ENCODE assay signal across 13 mouse cellular contexts in the genomic region with DNA sequence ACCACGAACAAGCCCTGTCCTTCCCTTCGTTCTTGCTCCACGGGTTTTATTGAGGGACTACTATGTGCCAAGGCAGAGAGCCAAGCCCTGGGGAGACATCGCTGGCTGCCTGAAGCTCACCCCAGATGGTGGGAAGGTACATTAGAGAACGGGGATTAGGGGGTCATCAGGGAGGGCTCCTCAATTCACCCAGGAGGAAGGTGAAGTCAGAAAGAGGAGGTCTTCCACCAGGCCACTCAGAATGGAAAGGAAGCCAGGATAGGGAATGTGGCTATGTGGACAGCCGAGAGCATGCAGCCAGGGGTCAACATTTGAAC. TPM values are rescaled to one million over a fixed set of nuclear protein-coding genes. Genes with fewer than 3 reads are reported as not detected.
DNase-seq lines count a peak whose midpoint lies in the region; ATAC-seq and TF ChIP-seq lines count a peak whose summit lies in the region.
"Had no signal": no experiment of that assay in that cellular context is flagged by ENCODE, and none has a peak within 500 bp of the region (broad histone marks: within the 10 kb centered on the region; RNA-seq: fewer than 3 reads in every experiment).

No protein-coding gene starts in this region.

- H3K79me3 ChIP-seq in C2C12 (ENCODE audit: low read depth) = no peaks in the 10 kb centered on the region

- intact Hi-C loops in heart, postnatal 25 days (cut with DNase I) = no loop called here

- 0 out of 2 replicates have a peak overlapping the region, but pooled peaks have one; percentile 18 for H3K9ac ChIP-seq in kidney, postnatal 0 days (ENCODE audit: low read depth, low read length)
- no peak overlapping the region for H3K9ac ChIP-seq in intestine, embryonic 16.5 days (ENCODE audit: low read depth, low read length)
- H3K9ac ChIP-seq: midbrain, embryonic 15.5 days; neural tube, embryonic 13.5 days had no signal

- peak overlapping the region; percentile 77; the same call in 1 of the 2 replicates for H3K27ac ChIP-seq in heart, embryonic 10.5 days
- H3K27ac ChIP-seq in kidney, postnatal 0 days = peak overlapping the region; percentile 94
- peak overlapping the region; percentile 69 for H3K27ac ChIP-seq in intestine, embryonic 16.5 days (ENCODE audit: low read length)
- H3K27ac ChIP-seq: midbrain, embryonic 15.5 days; neural tube, embryonic 13.5 days had no signal

- H3K27me3 ChIP-seq in heart, embryonic 10.5 days (ENCODE audit: insufficient read depth, poor library complexity, severe bottlenecking) = peaks cover 5% of the 10 kb centered on the region; the same call in 1 of the 2 replicates
- H3K27me3 ChIP-seq in kidney, postnatal 0 days (ENCODE audit: insufficient read depth, low read length) = no peaks in the 10 kb centered on the region
- no peaks in the 10 kb centered on the region for H3K27me3 ChIP-seq in C2C12 (ENCODE audit: control insufficient read depth, insufficient read depth, insufficient read length)
- 0 out of 2 replicates have a peak, but pooled peaks cover 4% of the 10 kb centered on the region for H3K27me3 ChIP-seq in intestine, embryonic 16.5 days (replicated peaks; ENCODE audit: control insufficient read depth, insufficient read depth, low read length)
- H3K27me3 ChIP-seq: midbrain, embryonic 15.5 days; neural tube, embryonic 13.5 days had no signal

- H3ac ChIP-seq in C2C12 (ENCODE audit: control insufficient read depth, insufficient read length, low read depth) = peak overlapping the region; percentile 74

- no peaks in the 10 kb centered on the region for H3K36me3 ChIP-seq in heart, embryonic 10.5 days
- H3K36me3 ChIP-seq in kidney, postnatal 0 days (ENCODE audit: insufficient read depth, low read length) = peaks cover 7% of the 10 kb centered on the region; the same call in 1 of the 2 replicates
- H3K36me3 ChIP-seq in C2C12 (ENCODE audit: control insufficient read depth, insufficient read depth) = peaks cover 36% of the 10 kb centered on the region
- H3K36me3 ChIP-seq in intestine, embryonic 16.5 days (ENCODE audit: control insufficient read depth, insufficient read depth, low read length) = no peaks in the 10 kb centered on the region
- H3K36me3 ChIP-seq: midbrain, embryonic 15.5 days; neural tube, embryonic 13.5 days had no signal

- H3K79me2 ChIP-seq in C2C12 (ENCODE audit: control insufficient read depth, insufficient read depth) = peaks cover 5% of the 10 kb centered on the region

- no peak for ATAC-seq in kidney, postnatal 0 days (replicated peaks; ENCODE audit: low FRiP score, low read depth)
- no peak for ATAC-seq in intestine, embryonic 16.5 days
- ATAC-seq: midbrain, embryonic 15.5 days had no signal

- no peak overlapping the region; the same call in 1 of the 2 replicates for H3K4me2 ChIP-seq in kidney, postnatal 0 days (ENCODE audit: low read length)
- no peak overlapping the region for H3K4me2 ChIP-seq in intestine, embryonic 16.5 days (ENCODE audit: low read depth, low read length)
- H3K4me2 ChIP-seq: midbrain, embryonic 15.5 days; neural tube, embryonic 13.5 days had no signal

- no peak for TF ChIP-seq CTCF in kidney, postnatal 0 days (IDR thresholded peaks at IDR 0.05; ENCODE audit: low read depth)
- TF ChIP-seq CTCF in C2C12 (IDR thresholded peaks at IDR 0.05; ENCODE audit: control insufficient read depth, insufficient read depth, insufficient read length) = no peak

- no peak for DNase-seq in heart, embryonic 10.5 days (ENCODE audit: low spot score)
- DNase-seq in heart, postnatal 25 days (ENCODE audit: low spot score) = no peak
- DNase-seq in kidney, postnatal 0 days (ENCODE audit: low spot score) = no peak
- no peak for DNase-seq in kidney, postnatal 10 days
- no peak for DNase-seq in thymus, postnatal 25 days
- DNase-seq in layer of hippocampus, adult 9-11 months = no peak
- DNase-seq: cerebellum, postnatal 25 days had no signal

- no peaks in the 10 kb centered on the region for H3K9me3 ChIP-seq in heart, embryonic 10.5 days
- no peaks in the 10 kb centered on the region for H3K9me3 ChIP-seq in kidney, postnatal 0 days (replicated peaks; ENCODE audit: low read length)
- no peaks in the 10 kb centered on the region for H3K9me3 ChIP-seq in intestine, embryonic 16.5 days (ENCODE audit: control insufficient read depth, low read length)
- H3K9me3 ChIP-seq: midbrain, embryonic 15.5 days; neural tube, embryonic 13.5 days had no signal

- H3K4me1 ChIP-seq in heart, embryonic 10.5 days = peaks cover 70% of the 10 kb centered on the region
- H3K4me1 ChIP-seq in kidney, postnatal 0 days (replicated peaks; ENCODE audit: insufficient read depth, low read length) = peaks cover 24% of the 10 kb centered on the region
- peaks cover 18% of the 10 kb centered on the region for H3K4me1 ChIP-seq in intestine, embryonic 16.5 days (ENCODE audit: control insufficient read depth, insufficient read depth, low read length)

- H3K4me3 ChIP-seq in heart, embryonic 10.5 days = no peak overlapping the region
- no peak overlapping the region for H3K4me3 ChIP-seq in kidney, postnatal 0 days (replicated peaks; ENCODE audit: low read depth, low read length)
- H3K4me3 ChIP-seq in C2C12 (ENCODE audit: insufficient read depth, poor library complexity, severe bottlenecking) = no peak overlapping the region
- no peak overlapping the region for H3K4me3 ChIP-seq in intestine, embryonic 16.5 days (ENCODE audit: low read length)
- H3K4me3 ChIP-seq: midbrain, embryonic 15.5 days; neural tube, embryonic 13.5 days had no signal

- 73% methylated on average over 6 of the region's 6 CpGs for WGBS in heart, embryonic 10.5 days
- 32% methylated on average over 6 of the region's 6 CpGs for WGBS in kidney, postnatal 0 days
- 67% methylated on average over 6 of the region's 6 CpGs for WGBS in intestine, embryonic 16.5 days

TF ChIP-seq in C2C12, 6 proteins besides CTCF, POLR2A, EP300 and RAD21:
- TF ChIP-seq MYOD1 (IDR thresholded peaks at IDR 0.05; ENCODE audit: control insufficient read depth, insufficient read length, low read depth) (no peak), CEBPB (IDR thresholded peaks at IDR 0.05; ENCODE audit: low read depth) (no peak), MAX (IDR thresholded peaks at IDR 0.05) (peak; percentile 6)

RNA-seq across cellular contexts. Expression of a gene that starts 10.2 kb away (rescaled TPM):
- polyA plus RNA-seq in heart, embryonic 10.5 days (2016; fragmentation: Nextera tagmentation; extraction: Ambion mirVana) = 4.9 and 5.1 TPM in 2 replicates
- total RNA-seq in heart, postnatal 25 days (2021) = 1 to 10 TPM; 7.7 to 8.5 TPM
- 48.3 and 55.1 TPM in 2 replicates for polyA plus RNA-seq in kidney, postnatal 0 days (2015; fragmentation: Nextera tagmentation; extraction: Ambion mirVana)
- polyA plus RNA-seq in C2C12 (2012; fragmentation: generic; extraction: Trizol) = 38.7 TPM
- polyA plus RNA-seq in intestine, embryonic 16.5 days (2015; fragmentation: Nextera tagmentation; extraction: Ambion mirVana) = 9.4 and 10.2 TPM in 2 replicates
- total RNA-seq: hematopoietic stem cell, adult 5-6 weeks had no signal

RNA-seq across cellular contexts. Expression of a gene that starts 14.1 kb away (rescaled TPM):
- 0.67 TPM in 1 of 2 replicates, not detected in the other for polyA plus RNA-seq in heart, embryonic 10.5 days (2016; fragmentation: Nextera tagmentation; extraction: Ambion mirVana)
- total RNA-seq in heart, postnatal 25 days (2021) = not detected
- 26.4 and 39.6 TPM in 2 replicates for polyA plus RNA-seq in kidney, postnatal 0 days (2015; fragmentation: Nextera tagmentation; extraction: Ambion mirVana)
- 3.6 TPM for polyA plus RNA-seq in C2C12 (2012; fragmentation: generic; extraction: Trizol)
- polyA plus RNA-seq in intestine, embryonic 16.5 days (2015; fragmentation: Nextera tagmentation; extraction: Ambion mirVana) = 0.61 and 1.5 TPM in 2 replicates
- total RNA-seq: hematopoietic stem cell, adult 5-6 weeks; left cerebral cortex, adult 18-20 months had no signal
- polyA plus RNA-seq: midbrain, embryonic 15.5 days; neural tube, embryonic 13.5 days had no signal

RNA-seq across cellular contexts. Expression of a gene that starts 32.3 kb away (rescaled TPM):
- 84.1 and 103 TPM in 2 replicates for polyA plus RNA-seq in heart, embryonic 10.5 days (2016; fragmentation: Nextera tagmentation; extraction: Ambion mirVana)
- 10 to 100 TPM; 35.1 to 38.5 TPM for total RNA-seq in heart, postnatal 25 days (2021)
- polyA plus RNA-seq in kidney, postnatal 0 days (2015; fragmentation: Nextera tagmentation; extraction: Ambion mirVana) = 160 and 162 TPM in 2 replicates
- 136 TPM for polyA plus RNA-seq in C2C12 (2012; fragmentation: generic; extraction: Trizol)
- polyA plus RNA-seq in intestine, embryonic 16.5 days (2015; fragmentation: Nextera tagmentation; extraction: Ambion mirVana) = 116 and 119 TPM in 2 replicates

RNA-seq across cellular contexts. Expression of a gene that starts 32.8 kb away (rescaled TPM):
- not detected in 2 replicates for polyA plus RNA-seq in heart, embryonic 10.5 days (2016; fragmentation: Nextera tagmentation; extraction: Ambion mirVana)
- total RNA-seq in heart, postnatal 25 days (2021) = not detected
- 2.1 and 3.6 TPM in 2 replicates for polyA plus RNA-seq in kidney, postnatal 0 days (2015; fragmentation: Nextera tagmentation; extraction: Ambion mirVana)
- not detected for polyA plus RNA-seq in C2C12 (2012; fragmentation: generic; extraction: Trizol)
- not detected in 2 replicates for polyA plus RNA-seq in intestine, embryonic 16.5 days (2015; fragmentation: Nextera tagmentation; extraction: Ambion mirVana)
- total RNA-seq: hematopoietic stem cell, adult 5-6 weeks; left cerebral cortex, adult 18-20 months had no signal
- polyA plus RNA-seq: midbrain, embryonic 15.5 days; neural tube, embryonic 13.5 days had no signal

RNA-seq across cellular contexts. Expression of a gene that starts 37.8 kb away (rescaled TPM):
- polyA plus RNA-seq in heart, embryonic 10.5 days (2016; fragmentation: Nextera tagmentation; extraction: Ambion mirVana) = not detected in 2 replicates
- not detected for total RNA-seq in heart, postnatal 25 days (2021)
- not detected in 2 replicates for polyA plus RNA-seq in kidney, postnatal 0 days (2015; fragmentation: Nextera tagmentation; extraction: Ambion mirVana)
- polyA plus RNA-seq in C2C12 (2012; fragmentation: generic; extraction: Trizol) = not detected
- not detected in 2 replicates for polyA plus RNA-seq in intestine, embryonic 16.5 days (2015; fragmentation: Nextera tagmentation; extraction: Ambion mirVana)
- total RNA-seq: hematopoietic stem cell, adult 5-6 weeks; left cerebral cortex, adult 18-20 months had no signal
- polyA plus RNA-seq: midbrain, embryonic 15.5 days; neural tube, embryonic 13.5 days had no signal
